Mouse (Mus musculus): ENCODE measurements around the gene Nup107.
"Not testable (repeated sequence)": the region's sequence is repeated elsewhere in the genome, so short reads cannot be mapped to it uniquely, and the experiment has no call there.

- TF ChIP-seq POLR2A, CTCF (IDR thresholded peaks at IDR 0.05; ENCODE audit: extremely low read depth, insufficient read depth, low read length): not testable (repeated sequence)
These were observed 58.2 kb downstream of the Nup107 start for GRCm38 (mm10) chr10:117734104-117734852.

Measured in cortical plate, adult 2 months (tissue).